Mouse (Mus musculus): ENCODE results near the gene Stom.

Stom gene

DNA sequence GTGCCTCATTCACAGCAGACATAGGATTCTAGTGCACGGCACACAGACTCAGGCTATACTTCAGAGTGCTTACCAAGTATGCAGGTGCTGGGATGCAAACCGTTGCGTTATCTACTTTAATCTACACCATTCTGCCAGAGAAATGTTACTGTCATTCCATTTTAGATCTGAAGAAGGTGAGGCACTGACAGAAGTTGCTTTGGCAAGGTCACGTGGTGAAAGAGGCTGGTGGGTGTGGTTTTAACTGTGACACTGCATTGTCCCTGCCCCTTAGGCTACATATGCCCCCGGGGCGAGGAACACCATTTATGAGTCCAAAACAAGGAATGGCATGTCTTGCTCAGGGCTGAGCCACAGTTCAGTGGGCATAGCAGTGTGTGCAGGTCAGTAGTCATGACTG is 63.9 kb downstream of the Stom start:
- DNase-seq (ENCODE audit: low spot score in 2 of 2) = no peak

DNA sequence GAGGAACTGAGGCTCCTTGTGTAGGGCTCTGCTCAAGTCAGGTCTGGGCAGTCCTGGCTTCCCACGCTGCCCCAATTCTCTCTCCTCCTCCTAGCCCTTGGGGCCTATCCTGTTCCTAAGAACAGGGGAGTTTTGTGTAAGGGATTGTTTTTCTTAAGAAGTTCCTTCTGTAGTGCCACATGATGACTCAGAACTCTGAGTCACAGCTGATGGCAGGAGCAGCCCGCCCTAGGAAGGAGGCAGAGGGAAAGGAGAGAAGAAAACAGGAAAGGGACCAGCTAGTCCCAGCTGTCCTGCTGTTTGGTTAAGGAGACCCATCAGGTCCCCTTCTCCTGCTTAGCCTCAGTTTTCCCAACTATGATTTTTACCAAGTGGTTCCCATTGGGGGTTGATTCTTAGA is 65.0 kb downstream of the Stom start:
- DNase-seq (ENCODE audit: low spot score in 2 of 2) = peak in 1 of 2 experiments; percentile 70

DNA sequence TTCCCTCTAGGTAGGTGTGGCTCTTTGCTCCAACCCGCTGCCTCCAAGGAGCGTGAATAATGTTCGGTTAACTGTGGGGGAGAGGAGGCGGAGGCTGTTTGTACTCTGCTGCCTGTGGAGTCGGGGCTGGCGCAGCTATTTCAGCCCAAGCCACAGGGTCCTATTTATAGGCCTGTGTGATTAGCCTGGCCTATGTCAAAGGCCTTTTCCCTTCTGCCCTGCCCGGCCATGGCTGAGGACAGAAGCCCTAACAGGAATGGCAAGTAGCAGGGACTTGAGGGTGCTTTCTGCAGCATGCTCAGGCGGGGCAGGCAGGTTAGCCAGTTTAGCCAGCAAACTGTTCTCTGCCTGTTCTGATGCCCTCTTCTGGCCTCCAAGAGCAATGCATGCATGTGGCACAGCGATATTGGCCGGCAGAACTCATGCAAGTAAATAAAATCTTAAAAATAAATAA is 66.2 kb downstream of the Stom start:
- peak; percentile 64 to 75 for DNase-seq (ENCODE audit: low spot score in 2 of 2)

DNA sequence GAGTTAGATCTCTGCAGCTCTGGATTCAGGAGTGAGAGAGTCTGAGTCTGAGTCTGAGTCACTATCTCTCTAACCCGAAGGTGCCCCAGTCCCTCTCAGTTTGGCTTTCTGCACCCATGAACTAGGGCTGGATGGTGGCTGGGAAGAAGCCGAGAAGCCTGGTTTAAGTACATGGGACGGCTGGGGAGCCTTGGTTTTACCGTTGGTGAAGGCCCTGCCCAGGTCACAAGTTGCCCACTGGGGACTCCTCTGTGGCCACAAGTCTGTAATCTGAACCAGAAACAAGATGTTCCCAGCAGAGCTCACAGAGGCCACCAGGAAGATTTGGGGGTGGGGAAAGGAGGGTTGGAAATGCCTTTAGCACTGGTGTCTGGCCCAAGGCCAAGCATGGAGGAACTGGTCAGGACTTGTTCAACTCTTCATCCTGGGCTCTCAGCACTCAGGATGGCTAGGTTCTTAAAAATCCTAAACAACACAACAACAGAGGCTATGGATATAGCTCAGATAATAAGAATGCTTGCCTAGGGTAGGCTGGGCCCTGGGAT is 67.0 kb downstream of the Stom start:
- peak in 1 of 2 experiments; percentile 57 for DNase-seq (ENCODE audit: low spot score in 2 of 2)

- DNase-seq (ENCODE audit: low spot score in 2 of 2) = no peak
These were observed 67.6 kb downstream of the Stom start for GRCm38 (mm10) chr2:35269136-35269535.

DNA sequence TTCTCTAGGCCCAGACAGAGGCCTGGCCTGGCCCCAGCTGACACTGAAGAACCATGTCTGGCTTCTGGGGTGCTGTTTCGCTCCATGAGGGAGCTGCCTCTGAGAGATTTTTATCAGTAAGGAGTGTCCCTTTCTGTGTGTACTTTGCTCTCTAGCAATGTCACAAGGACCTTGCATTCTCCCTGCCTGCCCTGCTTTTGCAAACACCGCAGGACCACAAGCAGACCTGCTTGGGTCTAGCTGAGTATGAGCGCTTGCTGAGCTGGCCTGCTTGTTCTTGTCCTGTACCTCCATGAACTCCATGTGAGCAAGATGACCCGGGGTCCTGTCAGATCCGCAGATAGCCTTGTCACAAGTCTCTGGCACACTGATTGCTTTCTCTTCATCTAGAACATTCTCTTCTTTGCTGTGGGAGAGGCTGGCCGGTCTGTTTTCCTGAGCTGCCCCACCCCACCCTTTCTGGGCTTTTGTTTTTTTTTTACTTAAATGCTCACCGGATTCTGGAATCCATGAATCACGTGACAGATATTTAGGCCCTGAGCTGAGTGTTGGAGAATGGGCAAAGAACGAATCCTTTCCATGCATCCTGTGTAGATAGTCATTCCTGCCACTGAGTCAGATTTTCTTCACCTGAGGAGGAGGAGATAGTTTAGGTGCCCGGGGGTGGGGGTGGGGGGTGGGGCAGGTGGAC is 68.8 kb downstream of the Stom start:
- peak in 1 of 2 experiments; percentile 71 for DNase-seq (ENCODE audit: low spot score in 2 of 2)

DNA sequence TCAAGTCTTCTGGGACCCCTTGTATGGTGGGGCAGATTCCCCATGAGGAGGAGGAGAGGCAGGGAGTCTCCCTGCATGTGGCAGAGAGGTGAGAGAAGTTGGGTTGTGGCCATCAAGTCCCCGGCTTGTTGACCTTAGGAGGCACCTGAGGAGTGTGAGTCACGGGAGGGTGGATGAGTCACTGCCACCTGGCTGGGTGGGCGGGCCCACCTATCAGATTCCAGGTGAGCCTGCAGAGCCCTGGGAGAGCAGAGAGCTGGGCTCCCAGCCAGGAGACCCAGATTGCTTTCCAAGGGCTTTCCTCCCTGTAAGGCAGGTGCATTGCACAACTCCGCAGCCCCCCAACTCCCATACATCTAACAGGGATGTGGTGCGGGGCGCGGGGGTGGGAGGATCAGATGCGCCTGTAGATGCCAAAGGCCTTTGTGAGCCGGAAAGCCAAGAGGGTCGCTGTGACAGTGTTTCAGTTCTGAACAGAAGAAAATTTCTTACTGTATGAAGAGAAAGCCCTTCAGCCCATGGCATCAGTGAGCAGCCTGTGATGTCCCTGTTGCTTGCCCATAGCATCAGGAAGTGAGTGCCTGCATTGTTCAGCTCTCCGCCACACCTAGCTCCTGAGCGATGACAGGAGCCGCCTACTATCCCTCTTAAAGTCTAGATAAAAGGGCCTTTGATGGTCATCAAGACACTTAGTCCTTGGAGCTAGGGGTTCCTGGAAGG is 69.5 kb downstream of the Stom start:
- peak; percentile 78 to 84 for DNase-seq (ENCODE audit: low spot score in 2 of 2)

GRCm38 (mm10) chr2:35266251-35266905 is 70.4 kb downstream of the Stom start:
- DNase-seq (ENCODE audit: low spot score in 2 of 2) = no peak

DNA sequence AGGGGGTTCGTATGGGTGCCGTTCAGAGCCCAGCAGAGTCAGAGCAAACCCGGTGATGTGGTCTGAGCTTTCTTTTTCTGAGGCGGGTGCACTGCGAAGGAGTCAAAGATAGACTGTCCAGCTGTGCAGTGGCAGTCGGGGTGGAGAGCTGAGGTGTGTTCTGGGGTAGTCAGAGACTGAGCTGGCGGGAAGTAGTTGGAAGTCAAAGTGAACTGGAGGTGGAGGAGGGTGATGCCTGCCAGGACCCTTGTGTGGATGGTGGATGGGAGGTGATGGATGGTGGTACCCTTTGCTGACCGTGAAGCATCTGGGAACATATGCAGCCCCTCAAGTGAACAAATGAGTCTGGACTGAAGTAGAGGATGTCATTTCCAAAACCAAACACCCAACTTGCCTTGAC is 71.0 kb downstream of the Stom start:
- DNase-seq (ENCODE audit: low spot score in 2 of 2) = no peak

GRCm38 (mm10) chr2:35265296-35265695 is 71.5 kb downstream of the Stom start:
- DNase-seq (ENCODE audit: low spot score in 2 of 2) = peak in 1 of 2 experiments; percentile 59

DNA sequence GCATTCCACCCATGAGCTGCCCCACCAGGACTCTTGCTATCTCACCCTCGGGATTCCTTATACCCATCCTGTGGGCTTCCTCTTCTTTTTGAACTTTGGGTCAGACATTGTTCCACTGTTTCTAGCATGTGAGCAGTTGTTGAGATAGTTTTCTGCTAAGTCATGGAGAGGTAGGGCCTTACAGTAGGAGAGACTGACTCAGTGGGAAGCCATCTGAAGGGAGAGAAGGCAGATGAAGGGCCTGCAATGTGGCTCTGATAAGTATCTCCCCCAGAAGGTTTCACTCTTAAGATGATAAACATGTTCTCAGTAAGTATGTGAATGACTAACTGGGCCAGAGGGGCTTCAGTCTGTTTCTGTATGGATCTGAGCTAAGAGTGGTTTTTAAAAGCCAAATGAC is 72.7 kb downstream of the Stom start:
- no peak for DNase-seq (ENCODE audit: low spot score in 2 of 2)
